Mouse (Mus musculus) brain, adult 2 months (tissue): ENCODE results near the gene Dnajc9.

ENCODE experiments used
- DNase-seq: peaks from one replicate; pipeline ENCODE4 v3.0.0; 2011; ENCODE audit warnings: low read depth, low spot score

Gene Dnajc9

GRCm38 (mm10) chr14:20388441-20389129, at the start of gene Dnajc9:
Gene Dnajc9, minus strand, starts transcription at chr14:20388910.
- peak; percentile 96 for DNase-seq

GRCm38 (mm10) chr14:20436976-20437375, 48.3 kb upstream of the Dnajc9 start:
- DNase-seq: peak; percentile 11

- DNase-seq: peak; percentile 61
Measured at GRCm38 (mm10) chr14:20432420-20432819, 43.7 kb upstream of the Dnajc9 start.

GRCm38 (mm10) chr14:20431726-20432125, 43.0 kb upstream of the Dnajc9 start:
- no peak for DNase-seq

GRCm38 (mm10) chr14:20429833-20430232, 41.1 kb upstream of the Dnajc9 start:
- no peak for DNase-seq

- DNase-seq: no peak
Measured at GRCm38 (mm10) chr14:20428593-20428992, 39.9 kb upstream of the Dnajc9 start.

- DNase-seq: no peak
Measured at GRCm38 (mm10) chr14:20423046-20423445, 34.3 kb upstream of the Dnajc9 start.

GRCm38 (mm10) chr14:20422257-20422656, 33.5 kb upstream of the Dnajc9 start:
- DNase-seq: peak; percentile 17

GRCm38 (mm10) chr14:20400071-20400470, 11.4 kb upstream of the Dnajc9 start:
- DNase-seq: peak; percentile 68

GRCm38 (mm10) chr14:20398864-20399263, 10.2 kb upstream of the Dnajc9 start:
- no peak for DNase-seq

GRCm38 (mm10) chr14:20397220-20397619, 8.5 kb upstream of the Dnajc9 start:
- no peak for DNase-seq

- DNase-seq: peak; percentile 99
Measured at GRCm38 (mm10) chr14:20393205-20393913, 4.6 kb upstream of the Dnajc9 start, which contains the start of gene Mrps16. Gene Mrps16, minus strand, starts transcription at chr14:20393634.

- DNase-seq: no peak
Measured at GRCm38 (mm10) chr14:20392326-20392725, 3.6 kb upstream of the Dnajc9 start.

GRCm38 (mm10) chr14:20389446-20390079, 853 bp upstream of the Dnajc9 start:
- no peak for DNase-seq

- no peak for DNase-seq
Measured at GRCm38 (mm10) chr14:20379753-20380430, 8.8 kb downstream of the Dnajc9 start.

GRCm38 (mm10) chr14:20379087-20379640, 9.5 kb downstream of the Dnajc9 start:
- no peak for DNase-seq

GRCm38 (mm10) chr14:20378313-20379061, 10.2 kb downstream of the Dnajc9 start:
- DNase-seq: peak; percentile 65

- peak; percentile 38 for DNase-seq
Measured at GRCm38 (mm10) chr14:20377112-20377521, 11.6 kb downstream of the Dnajc9 start.

- no peak for DNase-seq
Measured at GRCm38 (mm10) chr14:20371854-20372253, 16.9 kb downstream of the Dnajc9 start.

- no peak for DNase-seq
Measured at GRCm38 (mm10) chr14:20370798-20371197, 17.9 kb downstream of the Dnajc9 start.

GRCm38 (mm10) chr14:20368271-20368670, 20.4 kb downstream of the Dnajc9 start:
- no peak for DNase-seq
